Mouse (Mus musculus) testis, adult 2 months (tissue): ENCODE measurements around the gene Mfng.

Experiments used
- CTCF ChIP-seq: fragments of 200-500 bp; IDR thresholded peaks from 2 replicates; pipeline ENCODE4 v1.5.1; 2012; ENCODE audit warnings: low read depth, mild to moderate bottlenecking, inconsistent platforms, low read length, moderate library complexity; ENCODE audit not compliant: control insufficient read depth, insufficient read depth, insufficient replicate concordance
- POLR2A ChIP-seq: fragments of 200-500 bp; IDR thresholded peaks from 2 replicates; pipeline ENCODE4 v1.6.1; 2012; ENCODE audit warnings: low read depth, mild to moderate bottlenecking, inconsistent platforms, low read length, moderate library complexity; ENCODE audit not compliant: control insufficient read depth

- TF ChIP-seq CTCF (no peak), POLR2A (no peak)
Observed at GRCm38 (mm10) chr15:78755966-78756725, 17.1 kb downstream of the Mfng start.
